Mouse (Mus musculus) layer of hippocampus, adult 9-11 months (tissue): ENCODE results near the gene Usp30.

ENCODE experiments used
- DNase-seq: peaks from one replicate; pipeline ENCODE4 v3.0.0; 2022

The Usp30 gene

GRCm38 (mm10) chr5:114162106-114162815 is 97.0 kb downstream of the Usp30 start:
- no peak for DNase-seq

- peak; percentile 42 for DNase-seq
Measured at GRCm38 (mm10) chr5:114163117-114163696, 97.9 kb downstream of the Usp30 start.

GRCm38 (mm10) chr5:114170345-114170744 is 105.1 kb downstream of the Usp30 start:
- DNase-seq, result no peak

GRCm38 (mm10) chr5:114172936-114173335 is 107.7 kb downstream of the Usp30 start:
- no peak for DNase-seq

GRCm38 (mm10) chr5:114173458-114173857 is 108.2 kb downstream of the Usp30 start:
- no peak for DNase-seq

GRCm38 (mm10) chr5:114173877-114174581 is 108.8 kb downstream of the Usp30 start:
- no peak for DNase-seq
